Mouse (Mus musculus) ovary, postnatal 36 days (tissue): ENCODE measurements around the gene Btbd9.

Experiments
- DNase-seq: peaks from one replicate; pipeline ENCODE4 v3.0.0; 2022; ENCODE audit warnings: low spot score, mixed read lengths

Gene Btbd9

GRCm38 (mm10) chr17:30241061-30241460 is 335.2 kb downstream of the Btbd9 start:
- no peak for DNase-seq

- no peak for DNase-seq
Measured at GRCm38 (mm10) chr17:30240659-30241058, 335.6 kb downstream of the Btbd9 start.

- no peak for DNase-seq
Measured at GRCm38 (mm10) chr17:30239458-30239857, 336.8 kb downstream of the Btbd9 start.

- no peak for DNase-seq
Measured at GRCm38 (mm10) chr17:30237600-30237999, 338.7 kb downstream of the Btbd9 start.

- DNase-seq = no peak
Measured at GRCm38 (mm10) chr17:30236611-30237010, 339.7 kb downstream of the Btbd9 start.

- DNase-seq = no peak
Measured at GRCm38 (mm10) chr17:30235380-30235779, 340.9 kb downstream of the Btbd9 start.

- no peak for DNase-seq
Measured at GRCm38 (mm10) chr17:30232698-30233097, 343.6 kb downstream of the Btbd9 start.

- no peak for DNase-seq
Measured at GRCm38 (mm10) chr17:30231483-30231882, 344.8 kb downstream of the Btbd9 start.

GRCm38 (mm10) chr17:30230428-30230827 is 345.9 kb downstream of the Btbd9 start:
- no peak for DNase-seq

- DNase-seq = no peak
Measured at GRCm38 (mm10) chr17:30228439-30229215, 347.7 kb downstream of the Btbd9 start.

- no peak for DNase-seq
Measured at GRCm38 (mm10) chr17:30225030-30225740, 351.1 kb downstream of the Btbd9 start.

GRCm38 (mm10) chr17:30222837-30223236 is 353.5 kb downstream of the Btbd9 start:
- no peak for DNase-seq

GRCm38 (mm10) chr17:30222361-30222760 is 353.9 kb downstream of the Btbd9 start:
- no peak for DNase-seq

GRCm38 (mm10) chr17:30221677-30222076 is 354.6 kb downstream of the Btbd9 start:
- DNase-seq = no peak

- no peak for DNase-seq
Measured at GRCm38 (mm10) chr17:30215741-30216140, 360.5 kb downstream of the Btbd9 start.

- DNase-seq = no peak
Measured at GRCm38 (mm10) chr17:30214393-30214792, 361.9 kb downstream of the Btbd9 start.

GRCm38 (mm10) chr17:30213371-30213770 is 362.9 kb downstream of the Btbd9 start:
- no peak for DNase-seq

GRCm38 (mm10) chr17:30212647-30213046 is 363.6 kb downstream of the Btbd9 start:
- no peak for DNase-seq

- no peak for DNase-seq
Measured at GRCm38 (mm10) chr17:30210936-30211335, 365.4 kb downstream of the Btbd9 start.

- DNase-seq = no peak
Measured at GRCm38 (mm10) chr17:30210262-30210661, 366.0 kb downstream of the Btbd9 start.

GRCm38 (mm10) chr17:30205062-30205825 is 371.0 kb downstream of the Btbd9 start:
- DNase-seq = no peak

GRCm38 (mm10) chr17:30200283-30200682 is 376.0 kb downstream of the Btbd9 start:
- no peak for DNase-seq
